Mouse (Mus musculus): ENCODE data around the gene Synpo2.

DNA sequence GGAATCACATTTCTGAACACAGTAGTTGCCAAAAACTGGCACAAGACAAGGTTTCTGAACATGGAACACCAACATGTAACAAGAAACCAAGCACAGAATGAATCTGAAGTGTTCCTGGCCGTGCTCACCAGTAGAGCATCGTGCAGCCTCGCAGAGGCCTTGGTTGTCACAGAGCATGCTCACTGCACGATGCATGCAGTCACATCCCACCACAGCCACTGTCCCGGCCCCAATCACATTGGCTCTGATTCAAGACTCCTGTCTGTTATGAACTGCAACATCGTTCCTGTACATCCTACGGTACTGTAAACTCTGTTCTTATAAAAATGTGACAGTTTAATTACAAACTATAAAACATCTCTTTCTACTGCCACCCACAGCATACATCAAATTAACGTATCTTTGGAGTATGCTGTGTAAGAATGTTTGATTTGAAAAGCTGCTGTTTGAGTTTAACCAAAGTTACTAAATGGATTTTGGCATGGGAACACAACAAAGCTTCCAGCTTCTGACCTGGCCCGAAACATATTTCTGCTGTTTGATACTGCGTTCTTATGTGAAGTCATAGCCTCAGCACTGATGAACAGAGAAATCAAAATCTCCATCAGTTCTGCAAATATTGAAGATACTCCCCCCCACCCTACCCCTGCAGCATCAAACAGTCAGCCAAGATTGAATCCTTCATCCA is 50.6 kb downstream of the Synpo2 start:
- TF ChIP-seq CHD2 (IDR thresholded peaks at IDR 0.05; ENCODE audit: low read depth, low read length) (no peak), ZC3H11A (IDR thresholded peaks at IDR 0.05; ENCODE audit: borderline replicate concordance, low read depth, low read length) (no peak), HCFC1 (IDR thresholded peaks at IDR 0.05; ENCODE audit: borderline replicate concordance, insufficient read depth, low read length) (no peak), ZNF384 (IDR thresholded peaks at IDR 0.05; ENCODE audit: low read depth, low read length) (no peak)
